Mouse (Mus musculus): Measurements from ENCODE around the gene Tnrc6c.

DNA sequence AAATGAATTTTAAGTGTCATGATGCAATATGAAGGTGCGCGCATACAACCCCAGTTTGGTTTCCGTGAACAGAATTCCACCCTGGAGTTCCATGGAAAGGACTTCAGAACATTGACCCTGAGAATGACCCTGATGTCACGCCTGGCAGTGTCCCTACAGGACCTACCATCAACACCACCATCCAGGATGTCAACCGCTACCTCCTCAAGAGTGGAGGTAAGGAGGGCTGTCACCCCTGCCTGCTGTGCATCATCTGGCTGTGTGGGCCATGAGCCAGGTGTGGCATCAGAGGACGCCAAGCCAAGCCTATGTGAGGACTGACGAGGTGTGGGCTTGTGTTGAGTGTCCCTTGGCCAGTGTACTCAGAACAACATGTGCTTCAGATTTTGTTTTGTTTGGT, 101.8 kb downstream of the Tnrc6c start:
- TF ChIP-seq CTCF (conservative IDR thresholded peaks at IDR 0.05; ENCODE audit: low read length) = no peak
- TF ChIP-seq NANOG (IDR thresholded peaks at IDR 0.05; ENCODE audit: borderline replicate concordance, low read length) = no peak
